Mouse (Mus musculus) forebrain, embryonic 15.5 days (tissue): ENCODE data around the gene Crip1. TPM values are rescaled to one million over a fixed set of nuclear protein-coding genes. Genes with fewer than 3 reads are reported as not detected.

Source experiments
- ATAC-seq: fragments of 200-750 bp; cut with Nextera tagmentation; replicated peaks from 2 replicates; pipeline ENCODE4 v1.8.0; 2017; ENCODE audit warnings: mild to moderate bottlenecking, moderate TSS enrichment, moderate library complexity
- H3K27ac ChIP-seq: fragments of 300-500 bp; sonication (generic); replicated peaks from 2 replicates; pipeline ENCODE4 v1.5.1; 2015; ENCODE audit warnings: mild to moderate bottlenecking, inconsistent platforms
- H3K27me3 ChIP-seq: fragments of 300-500 bp; sonication (generic); 2 replicates; pipeline ENCODE4 v1.6.1; 2015; ENCODE audit warnings: inconsistent platforms
- H3K36me3 ChIP-seq: fragments of 300-500 bp; sonication (generic); 2 replicates; pipeline ENCODE4 v1.6.1; 2015; ENCODE audit warnings: mild to moderate bottlenecking, inconsistent platforms
- H3K4me1 ChIP-seq: fragments of 300-500 bp; sonication (generic); 2 replicates; pipeline ENCODE4 v1.6.1; 2015; ENCODE audit warnings: inconsistent platforms
- H3K4me2 ChIP-seq: fragments of 300-500 bp; sonication (generic); replicated peaks from 2 replicates; pipeline ENCODE4 v1.6.1; 2015; ENCODE audit warnings: mild to moderate bottlenecking, inconsistent platforms
- H3K4me3 ChIP-seq: fragments of 300-500 bp; sonication (generic); 2 replicates; pipeline ENCODE4 v1.5.1; 2015; ENCODE audit warnings: mild to moderate bottlenecking, inconsistent platforms
- H3K9ac ChIP-seq: fragments of 300-500 bp; sonication (generic); replicated peaks from 2 replicates; pipeline ENCODE4 v1.6.1; 2015; ENCODE audit warnings: mild to moderate bottlenecking, inconsistent platforms
- H3K9me3 ChIP-seq: fragments of 300-500 bp; sonication (generic); 2 replicates; pipeline ENCODE4 v1.6.1; 2016; ENCODE audit warnings: inconsistent platforms
- WGBS: fragments of 180-500 bp; shearing (Covaris S2); methylation state at CpG from one replicate; pipeline ENCODE4 v1.1.7; 2015; ENCODE audit warnings: mixed read lengths; 5-methylcytosine and 5-hydroxymethylcytosine counted together
- polyA plus RNA-seq: library from polyadenylated mRNA; unstranded; fragments of >200 nt; fragmentation: Nextera tagmentation; extraction: Ambion mirVana; gene quantifications from 2 replicates; pipeline ENCODE4 v1.2.1, GENCODE M21; 2015

Crip1 gene
- polyA plus RNA-seq, 1 experiment from 2014 or later: 31.5 TPM

DNA sequence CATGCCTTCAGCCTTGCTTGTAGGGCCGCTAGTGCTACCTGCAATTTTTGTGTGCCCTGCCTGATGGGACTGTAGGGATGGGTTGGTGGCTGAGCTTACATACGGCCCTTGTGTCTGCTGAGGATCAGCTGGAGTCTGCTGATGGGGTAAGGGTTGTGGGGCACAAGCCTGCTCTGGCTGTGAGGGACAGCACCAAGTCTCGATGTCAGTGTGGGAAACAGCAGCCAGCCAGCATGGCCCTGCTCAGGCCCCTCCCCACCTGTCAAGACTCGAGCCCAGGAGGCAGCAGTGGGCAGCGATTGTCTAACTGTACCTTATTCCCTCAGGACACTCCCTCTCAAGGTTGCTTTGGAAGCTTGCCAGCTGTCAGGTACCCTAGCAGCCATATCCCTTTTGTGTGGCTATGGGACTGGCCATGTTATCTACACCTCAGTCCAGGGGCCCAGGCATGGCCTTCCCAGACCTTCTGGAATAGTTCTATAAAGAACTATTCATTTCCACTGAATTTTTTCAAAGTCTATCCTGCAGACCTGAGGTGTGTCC lies 12.2 kb upstream of the Crip1 start:
- Histone ChIP-seq H3K4me1 (peaks cover 5% of the 10 kb centered on the region), H3K4me3 (no peak overlapping the region), H3K9me3 (no peaks in the 10 kb centered on the region), H3K4me2 (no peak overlapping the region), H3K27me3 (no peaks in the 10 kb centered on the region), H3K36me3 (peaks cover 84% of the 10 kb centered on the region), H3K9ac (no peak overlapping the region), H3K27ac (no peak overlapping the region)
- WGBS: 79% methylated on average over 5 of the region's 5 CpGs
- no peak for ATAC-seq

DNA sequence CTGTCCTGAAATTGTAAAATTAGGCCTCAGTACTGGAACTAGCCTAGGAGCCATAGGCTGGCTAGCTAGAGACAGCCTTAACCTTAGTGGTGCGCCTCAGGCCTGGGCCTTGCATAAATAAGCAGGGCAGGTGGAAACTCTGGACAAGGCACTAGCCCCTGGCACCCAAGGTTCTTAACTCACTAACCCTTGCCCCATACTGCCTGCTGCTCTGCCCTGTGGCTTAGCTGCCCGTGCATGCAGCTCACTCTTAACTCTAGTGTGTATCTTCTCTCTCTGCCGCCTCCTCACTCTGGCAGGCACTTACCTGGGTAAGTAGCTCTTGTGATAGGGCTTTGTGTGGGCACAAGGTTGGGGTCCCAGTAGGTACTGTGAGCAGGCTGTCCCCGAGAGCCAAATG lies 11.6 kb upstream of the Crip1 start:
- H3K36me3 ChIP-seq: peaks cover 78% of the 10 kb centered on the region
- no peak for ATAC-seq
- H3K27ac ChIP-seq: no peak overlapping the region
- no peaks in the 10 kb centered on the region for H3K27me3 ChIP-seq
- no peak overlapping the region for H3K4me3 ChIP-seq
- H3K4me2 ChIP-seq: no peak overlapping the region
- 93% methylated on average over 4 of the region's 4 CpGs for WGBS
- no peak overlapping the region for H3K9ac ChIP-seq
- H3K9me3 ChIP-seq: no peaks in the 10 kb centered on the region
- H3K4me1 ChIP-seq: peaks cover 10% of the 10 kb centered on the region

DNA sequence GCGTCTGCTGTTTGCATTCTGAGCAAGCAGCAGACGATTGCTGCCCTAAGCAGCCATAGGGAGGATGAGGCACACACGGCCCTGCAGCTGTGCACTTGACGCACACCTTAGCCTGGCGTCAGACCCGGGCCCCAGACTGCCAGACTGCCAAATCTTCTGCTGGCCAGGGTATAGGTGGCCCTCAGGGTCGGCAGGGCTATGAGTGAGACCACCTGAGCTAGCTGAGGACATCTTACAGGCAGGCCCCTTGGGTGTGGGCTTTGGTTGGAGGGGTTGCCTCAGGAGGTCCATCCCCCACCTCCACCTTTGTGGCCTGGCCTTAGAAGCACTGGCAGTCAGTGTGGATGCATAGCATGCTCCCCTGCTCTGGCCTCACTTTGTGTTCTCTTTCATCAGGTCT lies 10.7 kb upstream of the Crip1 start:
- WGBS: 88% methylated on average over 7 of the region's 7 CpGs
- H3K4me3 ChIP-seq: no peak overlapping the region
- peaks cover 15% of the 10 kb centered on the region for H3K4me1 ChIP-seq
- no peak for ATAC-seq
- H3K4me2 ChIP-seq: no peak overlapping the region
- H3K36me3 ChIP-seq: peaks cover 69% of the 10 kb centered on the region
- H3K27me3 ChIP-seq: no peaks in the 10 kb centered on the region
- no peak overlapping the region for H3K27ac ChIP-seq
- H3K9me3 ChIP-seq: no peaks in the 10 kb centered on the region
- H3K9ac ChIP-seq: no peak overlapping the region

DNA sequence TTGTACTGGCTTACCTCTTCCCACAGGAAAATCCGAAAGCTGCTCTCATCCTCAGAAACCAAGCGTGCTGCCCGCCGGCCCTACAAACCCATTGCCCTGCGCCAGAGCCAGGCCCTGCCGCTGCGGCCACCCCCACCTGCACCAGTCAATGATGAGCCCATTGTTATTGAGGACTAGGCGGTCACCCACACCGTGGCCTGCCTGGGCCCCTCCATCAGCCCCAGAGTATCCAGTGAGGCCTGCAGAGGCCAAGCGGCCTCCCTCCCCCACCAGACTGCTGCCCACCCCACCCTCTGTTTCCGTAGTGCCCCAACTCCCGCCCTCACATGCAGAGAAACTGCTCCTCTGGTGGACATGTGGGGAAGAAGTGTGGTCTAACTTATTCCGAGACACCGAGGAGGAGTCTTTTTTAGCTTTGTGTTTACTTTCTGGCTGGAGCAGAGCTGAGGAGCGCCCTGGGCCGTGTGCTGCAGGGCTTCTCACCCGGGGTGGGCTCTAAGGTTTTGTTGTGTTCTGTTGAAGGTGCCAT lies 9.6 kb upstream of the Crip1 start:
- H3K9me3 ChIP-seq: no peaks in the 10 kb centered on the region
- no peak overlapping the region for H3K27ac ChIP-seq
- ATAC-seq: no peak
- no peak overlapping the region for H3K4me2 ChIP-seq
- H3K27me3 ChIP-seq: no peaks in the 10 kb centered on the region
- H3K4me3 ChIP-seq: no peak overlapping the region
- peaks cover 24% of the 10 kb centered on the region for H3K4me1 ChIP-seq
- H3K36me3 ChIP-seq: peaks cover 59% of the 10 kb centered on the region
- WGBS: 83% methylated on average over 17 of the region's 17 CpGs
- H3K9ac ChIP-seq: no peak overlapping the region

DNA sequence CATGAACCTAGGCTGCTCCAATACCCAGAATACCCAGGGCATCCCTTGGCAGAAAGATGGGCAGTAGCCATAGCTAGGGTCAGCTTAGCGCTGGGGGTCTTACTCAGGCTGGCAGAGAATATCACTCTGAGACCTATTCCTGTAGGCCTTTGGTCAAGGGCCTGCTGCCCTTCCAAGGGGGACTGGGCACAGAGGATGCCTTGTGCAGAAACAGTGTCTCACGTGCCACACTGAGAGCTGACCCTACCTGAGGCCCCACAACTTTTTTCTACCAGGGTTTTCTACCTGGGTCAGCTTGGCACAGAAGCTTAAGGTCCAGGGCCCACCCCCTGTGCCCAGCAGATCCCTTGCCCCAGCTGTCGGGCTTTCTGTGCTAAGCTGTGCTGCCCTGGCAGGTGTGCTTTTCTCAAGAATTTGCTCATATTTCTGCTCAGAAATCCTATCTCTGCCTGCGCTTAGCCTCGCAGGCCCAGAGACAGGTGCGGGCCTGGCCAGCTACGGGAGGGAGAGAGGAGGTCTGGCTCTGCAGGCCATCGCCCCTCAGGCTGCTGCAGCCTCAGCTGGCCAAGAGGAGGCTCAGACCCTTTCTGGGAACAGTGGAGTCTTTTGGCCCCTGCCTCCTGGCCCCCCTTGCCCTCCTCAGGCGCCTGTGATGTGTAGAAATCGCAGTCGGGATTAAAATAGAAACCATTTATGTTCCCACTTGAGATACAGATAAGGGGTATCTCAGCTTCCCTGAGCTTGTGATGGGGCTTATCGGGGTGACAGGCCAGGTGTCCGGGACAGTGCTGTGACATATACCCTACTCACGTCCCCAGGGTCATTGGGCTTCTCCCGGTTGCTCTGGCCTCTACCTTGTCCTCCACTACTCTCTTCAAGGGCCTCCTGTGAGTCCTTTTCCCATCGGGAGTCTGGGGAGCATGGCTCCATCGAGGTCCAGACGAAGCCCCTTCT lies 8.6 kb upstream of the Crip1 start:
- peaks cover 34% of the 10 kb centered on the region for H3K4me1 ChIP-seq
- no peak for ATAC-seq
- H3K9ac ChIP-seq: no peak overlapping the region
- no peak overlapping the region for H3K4me2 ChIP-seq
- H3K4me3 ChIP-seq: no peak overlapping the region
- H3K27ac ChIP-seq: no peak overlapping the region
- peaks cover 49% of the 10 kb centered on the region for H3K36me3 ChIP-seq
- WGBS: 87% methylated on average over 18 of the region's 18 CpGs
- no peaks in the 10 kb centered on the region for H3K27me3 ChIP-seq
- no peaks in the 10 kb centered on the region for H3K9me3 ChIP-seq

DNA sequence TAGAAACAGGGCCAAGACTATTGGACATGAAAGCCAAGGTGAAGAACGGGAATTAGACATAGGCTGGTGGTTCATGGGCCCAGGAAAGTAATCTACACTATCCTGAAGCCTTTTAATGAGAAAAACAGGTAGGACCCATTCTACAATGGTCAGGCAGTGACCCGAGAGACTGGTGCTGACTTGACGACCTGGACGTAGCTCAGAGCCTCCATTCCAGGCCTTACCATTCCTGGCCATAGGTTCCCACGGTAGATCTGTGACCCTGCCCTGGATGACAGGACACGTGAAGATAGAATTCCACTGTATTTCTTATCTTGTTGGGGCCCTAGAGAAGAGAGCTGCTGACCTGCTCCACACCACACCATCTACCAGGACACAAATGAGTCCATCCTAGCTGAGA lies 7.8 kb upstream of the Crip1 start:
- ATAC-seq: no peak
- H3K36me3 ChIP-seq: peaks cover 42% of the 10 kb centered on the region
- peak overlapping the region; percentile 89 for H3K27ac ChIP-seq
- no peaks in the 10 kb centered on the region for H3K27me3 ChIP-seq
- H3K4me3 ChIP-seq: no peak overlapping the region
- H3K9me3 ChIP-seq: no peaks in the 10 kb centered on the region
- H3K9ac ChIP-seq: no peak overlapping the region
- H3K4me2 ChIP-seq: no peak overlapping the region
- H3K4me1 ChIP-seq: peaks cover 42% of the 10 kb centered on the region
- 80% methylated on average over 6 of the region's 6 CpGs for WGBS

DNA sequence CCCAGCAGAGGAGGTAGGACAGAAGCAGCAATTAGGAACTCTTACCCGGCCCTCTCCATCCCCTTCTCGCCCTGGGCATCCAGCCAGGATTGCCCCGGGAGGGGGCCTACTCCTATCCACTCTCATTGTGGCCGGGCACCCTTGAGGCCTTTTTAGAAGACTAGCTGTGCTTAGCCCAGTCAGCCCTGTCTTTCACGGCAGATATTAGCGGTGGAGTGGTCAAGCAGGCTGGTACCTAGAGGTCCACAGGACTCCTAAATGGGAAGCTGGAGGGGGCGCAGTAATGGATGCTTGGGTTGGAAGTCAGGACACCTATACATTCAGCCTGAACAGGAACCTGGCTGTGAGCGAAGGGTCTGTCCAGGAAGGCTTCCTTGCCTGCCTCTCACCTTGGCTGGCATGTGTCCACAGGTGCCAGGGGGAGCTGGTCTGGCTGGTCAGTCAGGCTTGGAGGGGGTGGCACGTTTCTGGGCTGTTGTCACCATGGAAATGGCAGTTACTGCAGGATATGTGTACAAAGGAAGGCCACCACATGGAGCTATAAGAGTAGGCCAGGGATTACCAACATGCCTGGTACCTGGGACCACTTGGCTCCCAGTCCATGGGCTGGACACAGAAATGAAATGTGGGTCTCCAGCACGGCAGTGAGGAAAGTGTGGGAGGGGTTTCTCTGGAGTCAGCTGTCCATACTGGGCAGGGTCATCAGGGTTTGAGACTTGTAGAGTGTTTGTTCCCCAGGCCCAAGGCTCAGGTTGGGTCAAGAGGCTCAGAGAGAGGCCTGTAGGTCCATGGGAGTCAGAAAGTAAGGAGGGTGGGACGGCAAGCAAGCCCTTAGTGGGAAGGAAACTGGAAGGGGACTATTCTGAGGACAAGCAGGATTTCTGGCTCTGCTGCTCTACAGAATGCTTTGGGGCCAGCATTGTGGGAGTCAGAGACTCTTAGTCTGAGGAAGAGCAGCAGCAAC lies 6.9 kb upstream of the Crip1 start:
- H3K9ac ChIP-seq: peak overlapping the region; percentile 51
- ATAC-seq: peak; percentile 2; the same call in 1 of the 2 replicates
- H3K4me3 ChIP-seq: peak overlapping the region; percentile 70
- H3K27me3 ChIP-seq: no peaks in the 10 kb centered on the region
- peaks cover 45% of the 10 kb centered on the region for H3K4me1 ChIP-seq
- 23% methylated on average over 11 of the region's 11 CpGs for WGBS
- H3K4me2 ChIP-seq: peak overlapping the region; percentile 62
- H3K27ac ChIP-seq: peak overlapping the region; percentile 89
- peaks cover 41% of the 10 kb centered on the region for H3K36me3 ChIP-seq
- no peaks in the 10 kb centered on the region for H3K9me3 ChIP-seq

DNA sequence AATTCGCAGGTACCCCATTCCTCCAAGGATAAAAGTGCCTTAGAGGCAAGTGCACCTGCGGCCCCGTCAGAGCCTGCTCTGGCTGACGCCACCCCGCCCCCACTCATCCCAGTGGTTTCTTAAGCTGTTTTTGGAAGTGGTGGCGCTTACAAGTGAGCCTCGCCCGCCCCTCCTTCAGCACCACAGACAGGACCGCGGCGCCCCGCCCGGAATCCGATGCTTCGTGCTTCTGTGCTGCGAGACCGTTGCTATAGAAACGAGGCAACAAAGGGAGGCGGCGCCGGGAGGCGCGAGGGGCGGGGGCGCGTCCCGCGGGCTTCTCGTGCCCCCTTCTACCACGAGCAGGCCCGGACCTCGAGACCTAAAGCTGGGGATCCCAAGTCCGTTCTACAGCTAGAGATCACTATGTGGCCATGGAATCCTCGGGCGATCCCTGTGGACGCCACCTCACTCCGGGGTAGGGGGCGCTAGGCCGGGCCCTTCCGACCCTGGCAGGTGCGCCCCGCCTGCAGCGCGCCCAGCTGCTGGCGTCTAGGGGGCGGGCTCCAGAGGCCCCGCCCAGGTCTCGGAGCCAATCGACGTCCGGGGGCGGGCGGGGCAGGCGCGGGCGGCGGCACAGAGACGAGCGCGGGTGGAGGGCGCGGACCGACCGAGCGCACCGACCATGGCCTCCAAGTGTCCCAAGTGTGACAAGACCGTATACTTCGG lies 6.1 kb upstream of the Crip1 start, which contains the start of gene Crip2:
Gene Crip2, plus strand, starts transcription at position 329 of the 708 bp plus-strand sequence.
- H3K27me3 ChIP-seq: no peaks in the 10 kb centered on the region
- peak within 1 kb of the TSS; percentile 51 for H3K9ac ChIP-seq
- peaks cover 42% of the 10 kb centered on the region for H3K36me3 ChIP-seq
- ATAC-seq: peak; percentile 87
- H3K9me3 ChIP-seq: no peaks in the 10 kb centered on the region
- H3K4me2 ChIP-seq: peak within 1 kb of the TSS; percentile 62
- H3K4me3 ChIP-seq: peak within 1 kb of the TSS; percentile 70
- peaks cover 45% of the 10 kb centered on the region for H3K4me1 ChIP-seq
- H3K27ac ChIP-seq: peak within 1 kb of the TSS; percentile 89
- under 1% methylated on average over 67 of the region's 68 CpGs for WGBS

DNA sequence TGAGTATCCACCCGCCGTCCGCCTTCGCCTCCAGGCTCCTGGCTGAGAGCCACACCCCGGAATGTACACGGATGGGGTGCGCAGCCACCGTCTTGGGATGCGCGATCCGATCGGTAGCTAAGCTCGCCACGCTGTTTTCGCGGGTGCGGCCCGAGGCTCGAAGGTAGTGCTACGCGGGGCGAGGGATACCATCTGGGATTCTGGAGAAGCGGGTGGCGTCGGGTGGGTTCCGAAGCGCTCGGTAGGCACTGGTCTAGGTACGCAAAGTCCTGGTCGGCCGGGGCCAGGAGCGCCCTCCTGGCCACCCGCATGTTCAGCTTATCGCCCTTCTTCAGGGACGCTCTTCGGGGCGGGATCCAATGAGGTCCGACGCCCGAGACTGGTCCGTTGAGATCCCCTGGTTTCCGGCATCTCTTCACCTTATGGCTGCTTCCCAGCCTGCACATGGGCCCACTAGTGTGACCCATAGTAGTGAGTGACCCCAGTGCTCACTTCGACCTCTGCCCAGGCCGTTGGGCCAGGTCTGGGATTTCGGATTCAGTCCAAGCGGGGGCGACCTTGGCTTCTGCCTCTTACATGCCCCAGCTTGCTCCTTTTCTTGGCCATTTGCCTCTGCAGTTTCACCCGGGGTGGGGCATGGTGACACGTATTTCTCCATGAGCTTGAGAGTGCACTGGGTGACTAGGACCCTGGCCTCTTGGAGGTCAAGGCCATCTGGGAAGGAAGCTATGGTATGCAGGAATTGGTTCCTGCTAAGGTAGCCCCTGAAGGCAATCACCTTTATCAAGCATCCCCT lies 5.3 kb upstream of the Crip1 start:
- Histone ChIP-seq H3K9me3 (no peaks in the 10 kb centered on the region), H3K4me1 (peaks cover 45% of the 10 kb centered on the region), H3K4me2 (peak overlapping the region; percentile 62), H3K36me3 (peaks cover 37% of the 10 kb centered on the region), H3K4me3 (peak overlapping the region; percentile 70), H3K27me3 (no peaks in the 10 kb centered on the region), H3K9ac (peak overlapping the region; percentile 51), H3K27ac (peak overlapping the region; percentile 89)
- 1% methylated on average over 49 of the region's 49 CpGs for whole genome bisulfite sequencing
- ATAC-seq: no peak; the same call in 1 of the 2 replicates

DNA sequence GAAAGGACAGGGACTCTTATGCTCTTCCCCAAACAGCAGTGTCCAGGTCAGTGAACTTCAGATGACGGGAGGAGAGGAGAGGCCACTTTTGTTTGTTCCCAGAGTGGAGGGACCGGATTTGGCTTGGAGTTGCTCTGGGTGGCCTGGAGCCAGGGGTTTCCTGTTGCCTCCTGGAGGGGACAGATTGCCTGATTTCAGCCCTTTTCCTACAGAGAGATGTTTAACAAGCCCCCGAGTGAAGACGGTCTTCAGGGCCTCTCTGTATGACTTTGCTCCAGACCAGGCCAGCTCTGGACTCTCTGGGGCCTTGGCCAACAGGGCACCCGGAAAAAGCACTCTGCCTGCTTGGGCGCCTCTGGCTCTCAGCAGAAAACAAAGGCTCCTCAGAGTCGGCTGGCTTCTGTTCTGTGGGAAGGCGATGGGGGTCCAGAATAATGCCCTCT lies 4.6 kb upstream of the Crip1 start:
- Histone ChIP-seq H3K4me1 (peaks cover 49% of the 10 kb centered on the region), H3K4me3 (peak overlapping the region; percentile 70), H3K9me3 (no peaks in the 10 kb centered on the region), H3K27me3 (no peaks in the 10 kb centered on the region), H3K9ac (peak overlapping the region; percentile 51), H3K27ac (peak overlapping the region; percentile 89), H3K36me3 (peaks cover 29% of the 10 kb centered on the region), H3K4me2 (peak overlapping the region; percentile 62)
- no peak for ATAC-seq
- WGBS: 18% methylated on average over 8 of the region's 8 CpGs
